Mouse (Mus musculus) spleen, adult 2 months (tissue): ENCODE measurements around the gene Trip10.

Experiments used
- CTCF ChIP-seq: fragments of 200-500 bp; IDR thresholded peaks from 2 replicates; pipeline ENCODE4 v1.5.1; 2011; ENCODE audit warnings: mild to moderate bottlenecking, inconsistent platforms; ENCODE audit not compliant: insufficient read depth, insufficient read length, insufficient replicate concordance; ENCODE audit errors: extremely low read depth
- POLR2A ChIP-seq: fragments of 200-500 bp; IDR thresholded peaks from 2 replicates; pipeline ENCODE4 v1.6.1; 2011; ENCODE audit warnings: low read depth, low read length, inconsistent platforms

DNA sequence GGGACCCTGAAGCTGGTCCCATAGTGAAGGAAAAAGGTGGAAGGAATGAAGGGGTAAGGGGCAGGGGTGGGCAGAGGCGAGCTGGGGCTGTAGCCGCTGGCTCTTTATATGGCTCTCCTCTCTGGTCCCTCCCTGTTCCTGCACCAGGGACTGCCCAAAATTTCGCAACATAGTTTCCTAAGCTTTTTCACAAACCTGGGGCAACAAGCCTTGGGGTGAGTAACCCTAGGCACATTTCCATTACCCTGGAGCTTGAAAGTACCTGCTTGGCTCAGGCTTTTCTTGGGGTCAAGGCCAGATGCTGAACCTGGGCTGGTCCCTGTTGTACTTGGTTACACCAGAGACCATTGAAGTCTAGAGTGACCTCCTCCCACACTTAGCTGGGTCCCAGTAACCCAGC is 21.2 kb upstream of the Trip10 start, which contains the start of gene C3:
- TF ChIP-seq CTCF: no peak
- TF ChIP-seq POLR2A: no peak
